Mouse (Mus musculus) cortical plate, adult 2 months (tissue): Measurements from ENCODE around the gene Olfr478. TPM values are rescaled to one million over a fixed set of nuclear protein-coding genes. Genes with fewer than 3 reads are reported as not detected.
"Not testable (repeated sequence)": the region's sequence is repeated elsewhere in the genome, so short reads cannot be mapped to it uniquely, and the experiment has no call there.

ENCODE experiments used
- H3K27ac ChIP-seq: fragments of 200-500 bp; 2 replicates; pipeline ENCODE4 v1.5.1; 2012; ENCODE audit warnings: low read length, control low read depth, inconsistent platforms; ENCODE audit not compliant: insufficient read depth
- H3K4me1 ChIP-seq: fragments of 200-500 bp; 2 replicates; pipeline ENCODE4 v1.6.1; 2011; ENCODE audit warnings: low read length; ENCODE audit not compliant: control insufficient read depth, insufficient read depth
- H3K4me3 ChIP-seq: fragments of 200-500 bp; 2 replicates; pipeline ENCODE4 v1.5.1; 2011; ENCODE audit warnings: mild to moderate bottlenecking, low read length, control low read depth; ENCODE audit not compliant: insufficient read depth
- CTCF ChIP-seq: fragments of 200-500 bp; IDR thresholded peaks from 2 replicates; pipeline ENCODE4 v1.5.1; 2011; ENCODE audit warnings: mild to moderate bottlenecking, control low read depth, low read length; ENCODE audit not compliant: insufficient read depth; ENCODE audit errors: extremely low read depth
- POLR2A ChIP-seq: fragments of 200-500 bp; IDR thresholded peaks from 2 replicates; pipeline ENCODE4 v1.6.1; 2011; ENCODE audit warnings: mild to moderate bottlenecking, low read length, control low read depth; ENCODE audit not compliant: insufficient read depth; ENCODE audit errors: extremely low read depth
- polyA plus RNA-seq: library from polyadenylated mRNA; depleted of rRNA; stranded (reverse); fragments of >200 nt; gene quantifications from 2 replicates; pipeline ENCODE4 v1.2.3, GENCODE M21; 2012; rRNA removed

Gene Olfr478
- polyA plus RNA-seq: not detected in 2 replicates

DNA sequence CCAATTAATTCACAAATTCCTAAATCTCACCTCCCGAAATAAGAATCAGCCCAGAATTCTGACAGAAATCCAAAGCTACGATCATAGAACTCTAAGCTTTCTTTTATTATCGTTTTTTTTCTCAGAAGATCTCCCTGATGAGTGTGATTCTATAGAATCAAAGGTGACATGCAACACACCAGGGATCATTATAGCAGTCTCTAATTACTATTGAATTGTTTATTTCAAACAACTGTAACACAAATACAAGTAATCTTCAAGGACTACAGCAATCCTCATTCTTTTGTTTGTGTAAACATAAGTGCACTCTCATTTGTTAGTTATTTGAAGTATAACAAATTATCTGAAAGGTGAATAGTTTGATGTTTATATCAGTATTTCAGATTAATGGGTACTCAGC, at the start of gene Olfr478:
TSS of gene Olfr478 (minus strand) at position 101 of the 400 bp plus-strand sequence.
- TF ChIP-seq CTCF (no peak), POLR2A (no peak)
- H3K4me3 ChIP-seq: no peak within 1 kb of the TSS
- no peak within 1 kb of the TSS for H3K27ac ChIP-seq
- no peaks in the 10 kb centered on the region for H3K4me1 ChIP-seq

GRCm38 (mm10) chr7:108079555-108079954, 45.8 kb upstream of the Olfr478 start, which contains the start of gene Olfr481:
Olfr481 (plus strand) TSS chr7:108079855.
- TF ChIP-seq POLR2A: no peak
- no peak for TF ChIP-seq CTCF
- Histone ChIP-seq H3K27ac (no peak within 1 kb of the TSS), H3K4me3 (no peak within 1 kb of the TSS), H3K4me1 (no peaks in the 10 kb centered on the region)

DNA sequence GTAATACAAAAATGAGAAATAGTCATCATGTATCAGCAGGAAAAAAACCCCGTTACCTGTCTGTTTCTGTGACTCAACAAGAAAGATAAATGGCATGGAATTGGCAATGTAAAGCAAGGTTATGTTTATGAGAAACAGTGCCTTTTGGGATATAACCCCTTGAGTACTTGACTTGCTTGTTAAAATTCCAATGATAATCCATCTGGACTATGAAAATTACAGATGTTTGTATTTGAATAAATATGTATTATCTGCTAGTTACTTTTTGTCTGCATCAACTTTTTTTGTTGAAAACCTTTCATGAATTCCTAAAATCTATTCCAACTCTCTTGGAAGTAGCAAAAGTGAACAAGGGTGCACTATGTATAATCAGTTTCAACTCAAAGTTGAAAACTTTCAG, 33.5 kb upstream of the Olfr478 start, which contains the start of gene Olfr480:
TSS of gene Olfr480 (minus strand) at position 101 of the 400 bp plus-strand sequence.
- no peak within 1 kb of the TSS for H3K27ac ChIP-seq
- no peaks in the 10 kb centered on the region for H3K4me1 ChIP-seq
- no peak within 1 kb of the TSS for H3K4me3 ChIP-seq
- no peak for TF ChIP-seq CTCF
- TF ChIP-seq POLR2A: no peak

DNA sequence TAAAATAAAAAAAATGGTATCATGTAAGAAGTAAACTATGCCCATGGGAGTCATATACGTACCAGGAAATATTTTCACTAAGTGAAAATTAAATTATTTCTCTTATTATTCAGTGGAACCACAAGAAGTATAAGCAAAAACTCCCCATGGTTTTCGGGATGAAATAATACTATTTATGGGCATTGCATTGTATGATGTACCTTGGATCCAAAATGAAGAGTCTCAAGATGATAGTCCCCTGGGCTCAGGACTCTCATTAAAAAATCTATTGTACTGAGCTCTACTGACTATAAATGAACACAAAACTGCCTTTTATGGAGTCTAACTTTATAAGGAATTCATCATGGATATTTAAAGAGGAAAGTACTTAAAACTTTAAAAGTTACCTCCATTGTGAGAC, 16.6 kb upstream of the Olfr478 start, which contains the start of gene Olfr479:
TSS of gene Olfr479 (plus strand) at position 301 of the 400 bp plus-strand sequence.
- H3K27ac ChIP-seq: no peak within 1 kb of the TSS
- no peak within 1 kb of the TSS for H3K4me3 ChIP-seq
- no peaks in the 10 kb centered on the region for H3K4me1 ChIP-seq
- TF ChIP-seq POLR2A (no peak), CTCF (no peak)

DNA sequence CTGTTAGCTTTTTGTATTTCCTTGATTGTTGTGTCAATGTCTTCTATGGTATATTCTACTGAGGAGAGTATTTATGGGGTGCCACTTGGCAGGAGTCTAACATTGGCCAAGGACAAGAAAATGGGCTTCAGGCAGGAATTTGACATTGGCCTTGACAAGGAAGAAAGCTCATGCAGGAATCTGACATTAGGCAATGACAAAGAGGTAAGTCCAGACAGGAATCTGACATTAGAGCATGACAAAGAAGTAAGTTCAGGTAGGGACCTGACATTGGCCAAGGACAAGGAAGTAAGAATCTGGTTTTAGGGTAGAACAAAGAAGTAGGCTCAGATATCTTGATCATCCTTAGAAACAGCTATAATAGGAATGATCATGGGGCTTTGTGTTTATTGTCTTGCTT, 19.5 kb downstream of the Olfr478 start:
- H3K4me3 ChIP-seq, H3K4me1 ChIP-seq, H3K27ac ChIP-seq: not testable (repeated sequence)

GRCm38 (mm10) chr7:107986393-107986792, 47.4 kb downstream of the Olfr478 start, which contains the start of gene Olfr477:
Olfr477 (plus strand) TSS chr7:107986693.
- no peak for TF ChIP-seq POLR2A
- TF ChIP-seq CTCF: no peak
- Histone ChIP-seq H3K27ac (no peak within 1 kb of the TSS), H3K4me3 (no peak within 1 kb of the TSS), H3K4me1 (no peaks in the 10 kb centered on the region)

Other genes starting within 250 kb of the Olfr478 start
- not detected in 2 replicates for gene Ovch2, start 232.8 kb downstream of the Olfr478 start, polyA plus RNA-seq
- gene Olfr467, start 221.7 kb downstream of the Olfr478 start, polyA plus RNA-seq: not detected in 2 replicates
- gene Olfr469, start 208.4 kb downstream of the Olfr478 start, polyA plus RNA-seq: not detected in 2 replicates
- gene Olfr470, start 186.5 kb downstream of the Olfr478 start, polyA plus RNA-seq: not detected in 2 replicates
- gene Olfr472, start 136.1 kb downstream of the Olfr478 start, polyA plus RNA-seq: not detected in 2 replicates
- not detected in 2 replicates for gene Olfr473, start 103.5 kb downstream of the Olfr478 start, polyA plus RNA-seq
- not detected in 2 replicates for gene Olfr474, start 79.3 kb downstream of the Olfr478 start, polyA plus RNA-seq
- gene Olfr476, start 69.2 kb downstream of the Olfr478 start, polyA plus RNA-seq: not detected in 2 replicates
- gene Olfr477, start 47.3 kb downstream of the Olfr478 start, polyA plus RNA-seq: not detected in 2 replicates
- not detected in 2 replicates for gene Olfr479, start 16.7 kb upstream of the Olfr478 start, polyA plus RNA-seq
- not detected in 2 replicates for gene Olfr480, start 33.4 kb upstream of the Olfr478 start, polyA plus RNA-seq
- gene Olfr481, start 45.9 kb upstream of the Olfr478 start, polyA plus RNA-seq: not detected in 2 replicates
- gene Olfr482, start 63.6 kb upstream of the Olfr478 start, polyA plus RNA-seq: not detected in 2 replicates
- not detected in 2 replicates for gene Olfr483, start 66.9 kb upstream of the Olfr478 start, polyA plus RNA-seq
- not detected in 2 replicates for gene Olfr484, start 93.5 kb upstream of the Olfr478 start, polyA plus RNA-seq
- not detected in 2 replicates for gene Olfr485, start 125.9 kb upstream of the Olfr478 start, polyA plus RNA-seq
- not detected in 2 replicates for gene Olfr486, start 138.8 kb upstream of the Olfr478 start, polyA plus RNA-seq
- gene Olfr487, start 180.6 kb upstream of the Olfr478 start, polyA plus RNA-seq: not detected in 2 replicates
- gene Olfr488, start 224.4 kb upstream of the Olfr478 start, polyA plus RNA-seq: not detected in 2 replicates